ENCODE assay signal across 8 mouse cellular contexts in genomic region chr17:93762349-93762748, GRCm38 (mm10).
A peak's percentile ranks its signal among the peaks of the same experiment; 100 is the strongest.
DNase-seq lines count a peak whose midpoint lies in the region; ATAC-seq lines count a peak whose summit lies in the region.

No protein-coding gene starts in this region.

- H3K9me3 ChIP-seq in forebrain, embryonic 11.5 days (ENCODE audit: control insufficient read depth, low read length): no peaks in the 10 kb centered on the region
- H3K9me3 ChIP-seq in forebrain, embryonic 10.5 days: no peaks in the 10 kb centered on the region
- H3K9me3 ChIP-seq in midbrain, embryonic 14.5 days (ENCODE audit: control insufficient read depth, low read length): no peaks in the 10 kb centered on the region
- H3K9me3 ChIP-seq in midbrain, embryonic 10.5 days (replicated peaks): no peaks in the 10 kb centered on the region

- no peaks in the 10 kb centered on the region for H3K36me3 ChIP-seq in forebrain, embryonic 11.5 days (ENCODE audit: control insufficient read depth, insufficient read depth, low read length)
- no peaks in the 10 kb centered on the region for H3K36me3 ChIP-seq in forebrain, embryonic 10.5 days (replicated peaks)
- no peaks in the 10 kb centered on the region for H3K36me3 ChIP-seq in midbrain, embryonic 14.5 days (ENCODE audit: control insufficient read depth, insufficient read depth, low read length)
- H3K36me3 ChIP-seq in midbrain, embryonic 10.5 days: no peaks in the 10 kb centered on the region

- 13% methylated on average over 1 of the region's 1 CpGs for WGBS in forebrain, embryonic 11.5 days
- WGBS in forebrain, embryonic 10.5 days: 28% methylated on average over 1 of the region's 1 CpGs
- 17% methylated on average over 1 of the region's 1 CpGs for WGBS in midbrain, embryonic 14.5 days
- WGBS in midbrain, embryonic 10.5 days: 29% methylated on average over 1 of the region's 1 CpGs

- DNase-seq in forebrain, embryonic 11.5 days (ENCODE audit: low spot score): no peak
- no peak for DNase-seq in forebrain, embryonic 10.5 days (ENCODE audit: extremely low spot score, low spot score)
- DNase-seq in midbrain, embryonic 14.5 days: peak; percentile 66
- DNase-seq in midbrain, embryonic 10.5 days (ENCODE audit: low spot score): no peak
- DNase-seq in retina, postnatal 7 days (ENCODE audit: low read depth, low spot score): peak; percentile 4
- no peak for DNase-seq in thymus, postnatal 36 days

- H3K27ac ChIP-seq in forebrain, embryonic 11.5 days (ENCODE audit: low read depth, low read length): no peak overlapping the region
- no peak overlapping the region for H3K27ac ChIP-seq in forebrain, embryonic 10.5 days
- no peak overlapping the region for H3K27ac ChIP-seq in midbrain, embryonic 14.5 days (replicated peaks; ENCODE audit: low read depth, low read length)
- H3K27ac ChIP-seq in midbrain, embryonic 10.5 days (replicated peaks): no peak overlapping the region

- no peak overlapping the region for H3K4me2 ChIP-seq in forebrain, embryonic 11.5 days (ENCODE audit: low read depth, low read length, severe bottlenecking)
- H3K4me2 ChIP-seq in midbrain, embryonic 14.5 days (ENCODE audit: low read length): no peak overlapping the region

- H3K9ac ChIP-seq in forebrain, embryonic 11.5 days (ENCODE audit: low read length): no peak overlapping the region
- no peak overlapping the region for H3K9ac ChIP-seq in midbrain, embryonic 14.5 days (replicated peaks; ENCODE audit: low read length)

- peak; percentile 77; the same call in 1 of the 2 replicates for ATAC-seq in forebrain, embryonic 11.5 days (replicated peaks; ENCODE audit: low FRiP score)
- ATAC-seq in midbrain, embryonic 14.5 days (ENCODE audit: low FRiP score, low TSS enrichment): no peak
- peak; percentile 85 for ATAC-seq in granulocyte monocyte progenitor cell, adult 5-6 weeks (replicated peaks; ENCODE audit: poor library complexity, severe bottlenecking)
- no peak for ATAC-seq in erythroblast, adult 5-6 weeks (replicated peaks; ENCODE audit: low FRiP score, poor library complexity, severe bottlenecking)

- H3K4me3 ChIP-seq in forebrain, embryonic 11.5 days (ENCODE audit: low read depth, low read length): no peak overlapping the region
- H3K4me3 ChIP-seq in forebrain, embryonic 10.5 days: no peak overlapping the region
- no peak overlapping the region for H3K4me3 ChIP-seq in midbrain, embryonic 14.5 days (replicated peaks; ENCODE audit: low read depth, low read length)
- H3K4me3 ChIP-seq in midbrain, embryonic 10.5 days: no peak overlapping the region

- H3K4me1 ChIP-seq in forebrain, embryonic 11.5 days (replicated peaks; ENCODE audit: control insufficient read depth, insufficient read depth, low read length): no peaks in the 10 kb centered on the region
- H3K4me1 ChIP-seq in forebrain, embryonic 10.5 days: no peaks in the 10 kb centered on the region
- no peaks in the 10 kb centered on the region for H3K4me1 ChIP-seq in midbrain, embryonic 14.5 days (ENCODE audit: control insufficient read depth, insufficient read depth, low read length)
- H3K4me1 ChIP-seq in midbrain, embryonic 10.5 days: no peaks in the 10 kb centered on the region

- no peaks in the 10 kb centered on the region for H3K27me3 ChIP-seq in forebrain, embryonic 11.5 days (ENCODE audit: control insufficient read depth, insufficient read depth, low read length)
- no peaks in the 10 kb centered on the region for H3K27me3 ChIP-seq in forebrain, embryonic 10.5 days (ENCODE audit: poor library complexity, severe bottlenecking)
- H3K27me3 ChIP-seq in midbrain, embryonic 14.5 days (ENCODE audit: control insufficient read depth, insufficient read depth, low read length): no peaks in the 10 kb centered on the region
- no peaks in the 10 kb centered on the region for H3K27me3 ChIP-seq in midbrain, embryonic 10.5 days (ENCODE audit: low read depth, poor library complexity, severe bottlenecking)

Comparison
In these comparisons a context has a peak if more than half of its experiments do, and no peak if none do; other contexts are left out.
1. DNase-seq: peak in midbrain, embryonic 14.5 days (single experiment) and retina, postnatal 7 days (single experiment); none in forebrain, embryonic 11.5 days (single experiment), forebrain, embryonic 10.5 days (single experiment), midbrain, embryonic 10.5 days (single experiment) and thymus, postnatal 36 days (0 of 2).
2. ATAC-seq: peak in forebrain, embryonic 11.5 days (single experiment) and granulocyte monocyte progenitor cell, adult 5-6 weeks (single experiment); none in midbrain, embryonic 14.5 days (single experiment) and erythroblast, adult 5-6 weeks (single experiment).